In genomic region chr6:144057098-144057632, GRCm38 (mm10) we compare ENCODE assay signal across 9 mouse cellular contexts.
DNase-seq lines count a peak whose midpoint lies in the region; ATAC-seq and TF ChIP-seq lines count a peak whose summit lies in the region.
"Had no signal": no experiment of that assay in that cellular context is flagged by ENCODE, and none has a peak within 500 bp of the region (broad histone marks: within the 10 kb centered on the region; RNA-seq: fewer than 3 reads in every experiment).

No protein-coding gene starts in this region.

- WGBS in heart, embryonic 15.5 days, result 63% methylated on average over 14 of the region's 14 CpGs
- 65% methylated on average over 14 of the region's 14 CpGs for WGBS in stomach, embryonic 14.5 days
- 63% methylated on average over 14 of the region's 14 CpGs for WGBS in stomach, postnatal 0 days
- 79% methylated on average over 14 of the region's 14 CpGs for WGBS in limb, embryonic 12.5 days

- no peak for TF ChIP-seq EP300 in stomach, postnatal 0 days (optimal IDR thresholded peaks at IDR 0.05)

- no peaks in the 10 kb centered on the region for H3K9me3 ChIP-seq in heart, embryonic 15.5 days (replicated peaks)
- no peaks in the 10 kb centered on the region for H3K9me3 ChIP-seq in stomach, embryonic 14.5 days (ENCODE audit: control insufficient read depth, low read depth, low read length)
- no peaks in the 10 kb centered on the region for H3K9me3 ChIP-seq in stomach, postnatal 0 days (ENCODE audit: control insufficient read depth, low read length)
- H3K9me3 ChIP-seq in limb, embryonic 12.5 days, result no peaks in the 10 kb centered on the region

- H3K27me3 ChIP-seq in heart, embryonic 15.5 days, result no peaks in the 10 kb centered on the region
- H3K27me3 ChIP-seq in stomach, embryonic 14.5 days (ENCODE audit: control insufficient read depth, insufficient read depth, low read length), result no peaks in the 10 kb centered on the region
- H3K27me3 ChIP-seq in stomach, postnatal 0 days (ENCODE audit: control insufficient read depth, insufficient read depth, low read length), result no peaks in the 10 kb centered on the region
- H3K27me3 ChIP-seq in limb, embryonic 12.5 days, result no peaks in the 10 kb centered on the region
- H3K27me3 ChIP-seq: Patski had no signal

- peak overlapping the region; percentile 69; the same call in 1 of the 2 replicates for H3K27ac ChIP-seq in heart, embryonic 15.5 days
- no peak overlapping the region; the same call in 1 of the 2 replicates for H3K27ac ChIP-seq in stomach, embryonic 14.5 days (ENCODE audit: low read length)
- H3K27ac ChIP-seq in stomach, postnatal 0 days (replicated peaks), result no peak overlapping the region
- peak overlapping the region; percentile 95 for H3K27ac ChIP-seq in limb, embryonic 12.5 days

- no peak overlapping the region for H3K9ac ChIP-seq in heart, embryonic 15.5 days
- no peak overlapping the region for H3K9ac ChIP-seq in stomach, embryonic 14.5 days (replicated peaks; ENCODE audit: low read depth, low read length)
- no peak overlapping the region for H3K9ac ChIP-seq in stomach, postnatal 0 days (ENCODE audit: low read length)
- no peak overlapping the region for H3K9ac ChIP-seq in limb, embryonic 12.5 days (replicated peaks)

- no peak overlapping the region for H3K4me2 ChIP-seq in heart, embryonic 15.5 days
- no peak overlapping the region for H3K4me2 ChIP-seq in stomach, embryonic 14.5 days (replicated peaks; ENCODE audit: low read depth, low read length)
- H3K4me2 ChIP-seq in stomach, postnatal 0 days (replicated peaks; ENCODE audit: low read depth), result no peak overlapping the region
- no peak overlapping the region for H3K4me2 ChIP-seq in limb, embryonic 12.5 days

- no peak overlapping the region for H3K4me3 ChIP-seq in heart, embryonic 15.5 days
- no peak overlapping the region for H3K4me3 ChIP-seq in stomach, embryonic 14.5 days (ENCODE audit: low read depth, low read length)
- no peak overlapping the region for H3K4me3 ChIP-seq in stomach, postnatal 0 days (ENCODE audit: low read depth, low read length)
- no peak overlapping the region for H3K4me3 ChIP-seq in limb, embryonic 12.5 days (replicated peaks)

- no peak for DNase-seq in heart, postnatal 25 days (ENCODE audit: low spot score)
- DNase-seq in stomach, postnatal 0 days (ENCODE audit: low spot score), result no peak
- DNase-seq in left cerebral cortex, postnatal 14 days (ENCODE audit: low spot score in 2 of 2), result no peak
- DNase-seq in urinary bladder, postnatal 4 days (ENCODE audit: low spot score in 2 of 2), result no peak
- DNase-seq in urinary bladder, postnatal 25 days (ENCODE audit: low spot score), result no peak

- H3K4me1 ChIP-seq in heart, embryonic 15.5 days (replicated peaks), result peaks cover 3% of the 10 kb centered on the region
- peaks cover 8% of the 10 kb centered on the region for H3K4me1 ChIP-seq in stomach, embryonic 14.5 days (ENCODE audit: control insufficient read depth, insufficient read depth, low read length)
- 0 out of 2 replicates have a peak, but pooled peaks cover 2% of the 10 kb centered on the region for H3K4me1 ChIP-seq in stomach, postnatal 0 days (replicated peaks; ENCODE audit: control insufficient read depth, insufficient read depth)
- H3K4me1 ChIP-seq in limb, embryonic 12.5 days (replicated peaks), result peaks cover 13% of the 10 kb centered on the region

- intact Hi-C loops in heart, postnatal 25 days (cut with DNase I), result no loop called here
- intact Hi-C loops in left cerebral cortex, postnatal 14 days (cut with DNase I), result no loop called here

- no peak for ATAC-seq in heart, embryonic 15.5 days (replicated peaks; ENCODE audit: insufficient number of reproducible peaks, insufficient read depth, low FRiP score, low read depth)
- ATAC-seq in stomach, embryonic 14.5 days (ENCODE audit: insufficient number of reproducible peaks, insufficient read depth, low FRiP score, low read depth), result 0 out of 2 replicates have a peak, but pooled peaks have one; percentile 42
- ATAC-seq in stomach, postnatal 0 days (ENCODE audit: low FRiP score, low TSS enrichment), result no peak; the same call in 1 of the 2 replicates
- no peak for ATAC-seq in limb, embryonic 12.5 days (ENCODE audit: insufficient number of reproducible peaks, insufficient read depth, low FRiP score, low TSS enrichment, low read depth)
- ATAC-seq: Patski had no signal

- H3K36me3 ChIP-seq in heart, embryonic 15.5 days, result no peaks in the 10 kb centered on the region
- H3K36me3 ChIP-seq in stomach, embryonic 14.5 days (ENCODE audit: control insufficient read depth, insufficient read depth, low read length), result no peaks in the 10 kb centered on the region
- no peaks in the 10 kb centered on the region for H3K36me3 ChIP-seq in stomach, postnatal 0 days (ENCODE audit: control insufficient read depth, insufficient read depth, low read length)
- no peaks in the 10 kb centered on the region for H3K36me3 ChIP-seq in limb, embryonic 12.5 days

- no peak for TF ChIP-seq CTCF in stomach, postnatal 0 days (IDR thresholded peaks at IDR 0.05; ENCODE audit: low read depth)

Comparison
In these comparisons a context has a peak if more than half of its experiments do, and no peak if none do; other contexts are left out.
1. H3K27ac ChIP-seq: peak in heart, embryonic 15.5 days (single experiment) and limb, embryonic 12.5 days (single experiment); none in stomach, embryonic 14.5 days (single experiment) and stomach, postnatal 0 days (single experiment).